Mouse (Mus musculus) embryonic facial prominence, embryonic 11.5 days (tissue): ENCODE data around the gene Ccdc80. TPM values are rescaled to one million over a fixed set of nuclear protein-coding genes. Genes with fewer than 3 reads are reported as not detected.

Experiments used
- ATAC-seq: fragments of 200-750 bp; cut with Nextera tagmentation; replicated peaks from 2 replicates; pipeline ENCODE4 v1.8.0; 2017; ENCODE audit warnings: low read depth; ENCODE audit not compliant: insufficient number of reproducible peaks, low FRiP score, low TSS enrichment
- DNase-seq: peaks from one replicate; pipeline ENCODE4 v3.0.0-alpha.2; 2015; ENCODE audit warnings: low spot score
- H3K27ac ChIP-seq: fragments of 300-500 bp; sonication (generic); replicated peaks from 2 replicates; pipeline ENCODE4 v1.5.1; 2014; ENCODE audit warnings: mild to moderate bottlenecking, low read depth, low read length, control low read depth
- H3K27me3 ChIP-seq: fragments of 300-500 bp; sonication (generic); 2 replicates; pipeline ENCODE4 v1.6.1; 2014; ENCODE audit warnings: mild to moderate bottlenecking, low read length, moderate library complexity, mixed read lengths; ENCODE audit not compliant: control insufficient read depth, insufficient read depth
- H3K36me3 ChIP-seq: fragments of 300-500 bp; sonication (generic); replicated peaks from 2 replicates; pipeline ENCODE4 v1.6.1; 2014; ENCODE audit warnings: low read depth, mild to moderate bottlenecking, low read length, moderate library complexity, mixed read lengths; ENCODE audit not compliant: control insufficient read depth, insufficient read depth
- H3K4me1 ChIP-seq: fragments of 300-500 bp; sonication (generic); 2 replicates; pipeline ENCODE4 v1.6.1; 2014; ENCODE audit warnings: low read length, mixed read lengths; ENCODE audit not compliant: control insufficient read depth, insufficient read depth
- H3K4me2 ChIP-seq: fragments of 300-500 bp; sonication (generic); 2 replicates; pipeline ENCODE4 v1.6.1; 2014; ENCODE audit warnings: low read depth, mild to moderate bottlenecking, control low read depth, low read length, moderate library complexity
- H3K4me3 ChIP-seq: fragments of 300-500 bp; sonication (generic); 2 replicates; pipeline ENCODE4 v1.5.1; 2014; ENCODE audit warnings: low read depth, low read length, control low read depth
- H3K9ac ChIP-seq: fragments of 300-500 bp; sonication (generic); replicated peaks from 2 replicates; pipeline ENCODE4 v1.6.1; 2014; ENCODE audit warnings: mild to moderate bottlenecking, control low read depth, low read length
- H3K9me3 ChIP-seq: fragments of 300-500 bp; sonication (generic); replicated peaks from 2 replicates; pipeline ENCODE4 v1.6.1; 2016; ENCODE audit warnings: mild to moderate bottlenecking, low read length, inconsistent platforms, mixed read lengths; ENCODE audit not compliant: control insufficient read depth
- WGBS: fragments of 180-500 bp; shearing (Covaris S2); extraction: QIAGEN DNeasy Blood & Tissue Kit; methylation state at CpG from one replicate; pipeline ENCODE4 v1.1.7; 2014; 5-methylcytosine and 5-hydroxymethylcytosine counted together
- polyA plus RNA-seq: library from polyadenylated mRNA; unstranded; fragments of >200 nt; fragmentation: Nextera tagmentation; extraction: Ambion mirVana; gene quantifications from 2 replicates; pipeline ENCODE4 v1.2.1, GENCODE M21; 2014

The Ccdc80 gene
- polyA plus RNA-seq, 1 experiment from 2014 or later, result 26.0 TPM

DNA sequence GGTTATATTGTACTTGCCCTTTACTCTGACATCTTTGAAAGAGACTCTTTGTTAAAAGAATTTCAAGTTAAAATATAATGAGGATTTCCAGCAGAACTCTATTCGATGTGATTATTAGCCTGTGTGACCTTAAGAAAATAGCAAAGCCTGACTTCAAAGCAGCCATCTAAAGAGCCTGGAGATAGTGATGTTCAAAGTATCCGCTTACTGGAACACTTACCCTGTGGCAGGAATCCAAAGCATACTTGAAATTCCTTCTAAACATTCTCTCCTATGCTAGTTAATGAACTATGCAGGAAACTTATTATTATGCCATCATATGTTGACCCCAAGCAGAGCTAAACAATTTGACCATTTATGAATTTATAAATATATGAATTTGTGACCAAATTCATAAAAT is 13.9 kb upstream of the Ccdc80 start:
- no peaks in the 10 kb centered on the region for H3K9me3 ChIP-seq

DNA sequence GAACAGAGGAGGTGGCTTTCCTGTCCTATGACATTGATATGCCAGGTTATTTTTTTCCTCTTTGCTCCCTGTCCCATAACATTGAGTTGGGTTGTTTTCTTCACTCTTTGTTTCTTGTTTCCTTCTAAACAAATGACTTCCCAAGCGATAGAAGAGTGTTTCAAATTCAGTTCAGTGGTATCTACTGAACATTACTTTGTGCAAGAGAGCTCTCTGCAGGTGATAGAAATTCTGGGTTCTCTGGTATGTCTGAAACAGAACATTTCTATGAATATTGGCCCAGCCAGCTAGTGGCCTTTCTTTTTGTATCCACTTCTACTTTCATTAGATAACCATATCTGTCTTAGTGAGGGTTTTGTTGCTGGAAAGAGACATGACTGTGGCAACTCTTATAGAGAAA is 4.4 kb upstream of the Ccdc80 start:
- Histone ChIP-seq H3K4me2 (no peak overlapping the region), H3K36me3 (no peaks in the 10 kb centered on the region), H3K9me3 (no peaks in the 10 kb centered on the region), H3K4me3 (no peak overlapping the region), H3K27me3 (no peaks in the 10 kb centered on the region), H3K4me1 (no peaks in the 10 kb centered on the region), H3K27ac (no peak overlapping the region), H3K9ac (no peak overlapping the region)
- WGBS, result 78% methylated on average over 1 of the region's 1 CpGs
- ATAC-seq (no peak), DNase-seq (no peak)

More for the DNA sequence above, 13.9 kb upstream of the Ccdc80 start:
- 38% methylated on average over 2 of the region's 2 CpGs for WGBS
- Histone ChIP-seq H3K27ac (no peak overlapping the region), H3K9ac (no peak overlapping the region), H3K36me3 (no peaks in the 10 kb centered on the region), H3K4me1 (no peaks in the 10 kb centered on the region), H3K4me2 (no peak overlapping the region), H3K4me3 (no peak overlapping the region), H3K27me3 (no peaks in the 10 kb centered on the region)
- ATAC-seq (no peak), DNase-seq (no peak)

DNA sequence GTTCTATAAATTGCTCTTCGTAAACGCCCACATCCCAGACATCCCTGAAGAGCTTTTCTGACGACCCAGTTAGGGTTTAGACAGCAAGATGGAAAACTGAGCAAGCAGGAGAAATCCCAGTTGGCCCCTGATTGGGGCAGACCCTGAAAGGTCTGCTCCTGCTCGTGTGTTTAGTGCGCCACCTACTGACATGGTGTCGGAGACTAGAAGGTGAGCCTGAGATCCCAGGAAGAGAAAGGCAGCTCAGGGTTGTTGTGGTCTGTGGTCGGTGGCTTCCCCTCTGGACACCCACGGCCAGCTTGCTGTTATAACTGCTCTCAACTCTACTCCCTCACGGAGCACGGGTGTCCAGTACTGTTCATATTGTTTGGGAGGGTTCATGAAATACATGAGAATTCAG is 3.2 kb upstream of the Ccdc80 start:
- WGBS, result 16% methylated on average over 10 of the region's 10 CpGs
- H3K9ac ChIP-seq, result no peak overlapping the region
- ATAC-seq, result peak; percentile 82

DNA sequence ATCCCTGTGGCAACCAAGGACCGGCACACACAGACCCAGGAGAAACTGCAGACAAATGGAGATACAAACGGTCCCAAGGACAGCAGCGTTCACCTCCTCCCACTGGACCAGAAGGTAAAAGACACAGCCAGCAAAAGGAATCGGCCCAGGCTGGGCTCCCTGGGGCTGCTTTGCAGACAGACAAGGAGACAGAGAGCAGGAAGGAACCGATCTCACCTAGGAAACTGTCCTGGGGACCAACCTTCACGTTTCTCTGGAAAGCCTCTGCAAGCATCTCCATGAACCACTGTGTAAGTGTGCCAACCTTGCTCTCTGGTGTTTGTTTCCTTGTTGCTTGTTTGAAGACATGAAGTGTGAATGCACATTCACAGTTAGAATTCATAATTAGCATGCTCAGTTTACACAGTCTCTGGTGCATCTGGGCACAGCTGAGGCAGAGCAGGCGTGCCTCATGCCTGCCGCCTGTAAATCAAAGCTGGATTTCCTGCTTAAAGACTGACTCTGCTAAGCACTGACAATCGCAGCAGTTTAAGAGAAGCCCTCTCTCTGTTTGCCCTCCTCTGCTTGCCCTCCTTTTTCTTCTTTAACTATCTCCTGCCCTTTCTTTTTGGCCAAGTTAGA is 1.0 kb downstream of the Ccdc80 start:
- H3K4me2 ChIP-seq, result peak overlapping the region; percentile 55
- no peaks in the 10 kb centered on the region for H3K27me3 ChIP-seq
- peak; percentile 28 for DNase-seq
- no peak overlapping the region; the same call in 1 of the 2 replicates for H3K27ac ChIP-seq
- no peaks in the 10 kb centered on the region for H3K4me1 ChIP-seq
- ATAC-seq, result no peak
- no peaks in the 10 kb centered on the region for H3K36me3 ChIP-seq
- 6% methylated on average over 9 of the region's 9 CpGs for WGBS
- no peaks in the 10 kb centered on the region for H3K9me3 ChIP-seq
- peak overlapping the region; percentile 29 for H3K4me3 ChIP-seq
- H3K9ac ChIP-seq, result peak overlapping the region; percentile 45

More for the DNA sequence above, 3.2 kb upstream of the Ccdc80 start:
- H3K4me2 ChIP-seq, result no peak overlapping the region
- H3K27ac ChIP-seq, result no peak overlapping the region
- peak; percentile 85 for DNase-seq
- no peaks in the 10 kb centered on the region for H3K9me3 ChIP-seq
- H3K36me3 ChIP-seq, result no peaks in the 10 kb centered on the region
- no peaks in the 10 kb centered on the region for H3K4me1 ChIP-seq
- H3K27me3 ChIP-seq, result no peaks in the 10 kb centered on the region
- no peak overlapping the region for H3K4me3 ChIP-seq

DNA sequence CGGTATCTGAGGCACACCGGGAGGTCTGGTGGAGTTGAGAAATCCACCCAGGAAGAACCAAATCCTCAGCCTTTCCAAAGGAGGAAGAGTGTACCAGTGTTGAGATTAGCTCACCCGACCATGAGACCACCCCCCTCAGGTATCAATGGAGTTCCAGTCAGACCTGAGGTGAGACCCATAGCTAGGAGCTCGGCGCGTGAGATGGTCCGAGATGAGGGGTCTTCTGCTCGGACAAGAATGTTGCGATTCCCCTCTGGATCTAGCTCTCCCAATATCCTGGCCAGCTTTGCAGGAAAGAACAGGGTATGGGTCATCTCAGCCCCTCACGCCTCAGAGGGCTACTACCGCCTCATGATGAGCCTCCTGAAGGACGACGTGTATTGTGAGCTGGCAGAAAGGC is 1.8 kb downstream of the Ccdc80 start:
- whole genome bisulfite sequencing, result 88% methylated on average over 13 of the region's 13 CpGs
- Histone ChIP-seq H3K4me2 (no peak overlapping the region), H3K27me3 (no peaks in the 10 kb centered on the region), H3K4me3 (no peak overlapping the region), H3K4me1 (no peaks in the 10 kb centered on the region), H3K9ac (no peak overlapping the region), H3K9me3 (no peaks in the 10 kb centered on the region), H3K27ac (no peak overlapping the region), H3K36me3 (no peaks in the 10 kb centered on the region)
- DNase-seq, result no peak
- ATAC-seq, result 0 out of 2 replicates have a peak, but pooled peaks have one; percentile 15

DNA sequence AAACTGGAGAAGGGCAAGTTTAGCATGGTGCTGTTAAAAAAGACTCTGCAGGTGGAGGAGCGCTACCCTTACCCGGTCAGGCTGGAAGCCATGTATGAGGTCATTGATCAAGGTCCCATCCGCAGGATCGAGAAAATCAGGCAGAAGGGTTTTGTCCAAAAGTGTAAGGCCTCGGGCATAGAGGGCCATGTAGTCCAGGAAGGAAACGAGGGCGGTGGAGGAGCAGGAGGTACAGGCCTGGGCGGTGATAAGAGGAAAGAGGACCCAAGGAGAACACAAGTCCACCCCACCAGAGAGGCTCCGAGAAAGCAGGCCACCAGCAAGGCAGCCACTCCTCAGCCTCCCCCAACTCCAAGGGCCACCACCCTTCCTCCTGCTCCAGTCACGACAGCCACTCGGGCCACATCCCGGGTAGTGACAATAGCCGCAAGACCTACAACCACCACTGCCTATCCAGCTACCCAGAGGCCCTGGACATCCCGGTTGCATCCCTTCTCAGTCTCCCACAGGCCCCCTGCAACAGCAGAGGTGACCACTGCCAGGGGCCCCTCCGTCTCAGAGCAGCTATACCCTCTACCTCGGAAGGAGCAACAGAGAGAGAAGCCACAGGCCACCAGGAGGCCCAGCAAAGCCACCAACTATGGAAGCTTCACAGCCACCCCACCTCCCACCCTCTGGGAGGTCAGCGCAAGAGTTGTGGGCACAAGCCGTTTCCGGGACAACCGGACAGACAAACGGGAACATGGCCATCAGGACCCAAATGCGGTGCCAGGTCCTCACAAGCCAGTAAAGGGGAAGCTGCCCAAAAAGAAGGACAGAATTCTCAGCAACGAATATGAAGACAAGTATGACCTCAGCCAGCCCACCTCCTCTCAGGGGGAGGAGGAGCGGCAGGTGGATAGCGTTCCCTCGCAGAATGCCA is 2.6 kb downstream of the Ccdc80 start:
- H3K36me3 ChIP-seq, result no peaks in the 10 kb centered on the region
- H3K9ac ChIP-seq, result no peak overlapping the region
- H3K27me3 ChIP-seq, result no peaks in the 10 kb centered on the region
- no peak overlapping the region for H3K4me3 ChIP-seq
- H3K4me1 ChIP-seq, result no peaks in the 10 kb centered on the region
- no peak overlapping the region for H3K4me2 ChIP-seq
- 91% methylated on average over 26 of the region's 26 CpGs for WGBS
- H3K27ac ChIP-seq, result no peak overlapping the region
- no peaks in the 10 kb centered on the region for H3K9me3 ChIP-seq
- peak; percentile 41; the same call in 1 of the 2 replicates for ATAC-seq
- no peak for DNase-seq

DNA sequence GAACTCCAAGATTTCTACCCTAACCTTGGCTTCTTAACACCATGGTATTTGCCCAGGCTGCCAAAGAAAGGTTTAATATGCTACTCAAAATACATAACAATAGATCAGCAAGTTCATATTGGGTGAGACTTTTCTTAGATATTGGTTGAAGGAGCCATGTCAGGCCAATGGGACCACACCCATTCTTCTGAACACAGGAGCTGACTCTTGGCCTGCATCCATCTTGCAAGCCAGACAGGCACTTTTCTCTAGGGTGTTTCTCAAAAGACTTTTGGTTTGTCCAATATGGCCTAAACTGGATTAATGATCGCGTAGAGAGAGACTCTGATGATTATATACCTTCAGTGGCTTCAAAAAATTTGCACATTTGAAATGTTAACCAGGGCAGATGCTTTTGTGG is 4.3 kb downstream of the Ccdc80 start:
- WGBS, result 99% methylated on average over 2 of the region's 2 CpGs
- no peaks in the 10 kb centered on the region for H3K4me1 ChIP-seq
- H3K9me3 ChIP-seq, result no peaks in the 10 kb centered on the region
- no peaks in the 10 kb centered on the region for H3K36me3 ChIP-seq
- no peak overlapping the region for H3K27ac ChIP-seq
- H3K9ac ChIP-seq, result no peak overlapping the region
- H3K4me2 ChIP-seq, result no peak overlapping the region
- ATAC-seq (no peak), DNase-seq (no peak)
- H3K27me3 ChIP-seq, result no peaks in the 10 kb centered on the region
- H3K4me3 ChIP-seq, result no peak overlapping the region
